Mouse (Mus musculus) liver, embryonic 14.5 days (tissue): ENCODE data around the gene Slc25a38. TPM values are rescaled to one million over a fixed set of nuclear protein-coding genes. Genes with fewer than 3 reads are reported as not detected.

Source experiments
- ATAC-seq: fragments of 200-750 bp; cut with Nextera tagmentation; 2 replicates; pipeline ENCODE4 v1.8.0; 2017; ENCODE audit warnings: moderate number of reproducible peaks, mild to moderate bottlenecking, moderate library complexity; ENCODE audit not compliant: insufficient read depth
- DNase-seq, 3 experiments: peaks; one replicate each; pipeline ENCODE4 v3.0.0-alpha.2; 2012 to 2013; ENCODE audit warnings: low read depth in 3 of 3, low spot score in 3 of 3
- H3K27ac ChIP-seq: fragments of 300-500 bp; sonication (generic); 2 replicates; pipeline ENCODE4 v1.5.1; 2014; ENCODE audit warnings: moderate library complexity, mild to moderate bottlenecking, control low read depth, inconsistent platforms
- H3K27me3 ChIP-seq: fragments of 300-500 bp; sonication (generic); 2 replicates; pipeline ENCODE4 v1.6.1; 2014; ENCODE audit warnings: mild to moderate bottlenecking, low read length, moderate library complexity; ENCODE audit not compliant: control insufficient read depth, insufficient read depth
- H3K36me3 ChIP-seq: fragments of 300-500 bp; sonication (generic); replicated peaks from 2 replicates; pipeline ENCODE4 v1.6.1; 2014; ENCODE audit warnings: low read depth; ENCODE audit not compliant: control insufficient read depth, insufficient read depth
- H3K4me1 ChIP-seq, 2 experiments: fragments of 200-500 bp in 1 of 2; fragments of 300-500 bp in 1 of 2; sonication (generic) in 1 of 2; replicated peaks; 2 replicates each; pipeline ENCODE4 v1.6.1; 2012 to 2014; ENCODE audit warnings: antibody characterized with exemption in 1 of 2, inconsistent platforms in 1 of 2, low read length in 1 of 2; ENCODE audit not compliant: control insufficient read depth in 2 of 2, insufficient read depth in 2 of 2
- H3K4me2 ChIP-seq: fragments of 300-500 bp; sonication (generic); 2 replicates; pipeline ENCODE4 v1.6.1; 2014; ENCODE audit warnings: low read depth, mild to moderate bottlenecking, control low read depth, moderate library complexity
- H3K4me3 ChIP-seq, 2 experiments: fragments of 200-500 bp in 1 of 2; fragments of 300-500 bp in 1 of 2; sonication (generic) in 1 of 2; 2 replicates each; pipeline ENCODE4 v1.5.1; 2012 to 2014; ENCODE audit warnings: low read depth in 2 of 2, low read length in 2 of 2, mild to moderate bottlenecking in 2 of 2, control low read depth in 1 of 2, inconsistent platforms in 1 of 2, moderate library complexity in 1 of 2; ENCODE audit not compliant: insufficient read depth in 1 of 2
- H3K9ac ChIP-seq: fragments of 300-500 bp; sonication (generic); replicated peaks from 2 replicates; pipeline ENCODE4 v1.6.1; 2014; ENCODE audit warnings: mild to moderate bottlenecking, control low read depth, moderate library complexity
- H3K9me3 ChIP-seq: fragments of 300-500 bp; sonication (generic); 2 replicates; pipeline ENCODE4 v1.6.1; 2016; ENCODE audit warnings: low read length, mixed read lengths; ENCODE audit not compliant: control insufficient read depth
- CTCF ChIP-seq: IDR thresholded peaks from 2 replicates; pipeline ENCODE4 v1.5.1; 2016; ENCODE audit warnings: antibody characterized with exemption, low read depth, control low read depth
- EP300 ChIP-seq: IDR thresholded peaks from 2 replicates; pipeline ENCODE4 v1.6.1; 2016; ENCODE audit warnings: antibody characterized with exemption, low read depth
- whole genome bisulfite sequencing: fragments of 180-500 bp; shearing (Covaris S2); extraction: QIAGEN DNeasy Blood & Tissue Kit; methylation state at CpG from one replicate; pipeline ENCODE4 v1.1.7; 2014; ENCODE audit not compliant: insufficient replicate concordance; 5-methylcytosine and 5-hydroxymethylcytosine counted together
- polyA plus RNA-seq, 2 experiments: library from polyadenylated mRNA; depleted of rRNA in 1 of 2; stranded (reverse) in 1 of 2; unstranded in 1 of 2; fragments of >200 nt; fragmentation: Nextera tagmentation in 1 of 2; extraction: Ambion mirVana in 1 of 2; gene quantifications; 2 replicates each; pipeline versions ENCODE4 v1.2.1 to v1.2.3; 2012 to 2014

The Slc25a38 gene
- polyA plus RNA-seq, 2 experiments: 106 to 118 TPM

GRCm38 (mm10) chr9:120115580-120115979, 5.4 kb downstream of the Slc25a38 start:
- H3K36me3 ChIP-seq: peaks cover 42% of the 10 kb centered on the region
- H3K9me3 ChIP-seq: no peaks in the 10 kb centered on the region
- H3K4me3 ChIP-seq: peak overlapping the region; percentile 78 to 97
- DNase-seq (peak; percentile 90 to 94 (median 92)), ATAC-seq (peak; percentile 82)
- H3K9ac ChIP-seq: peak overlapping the region; percentile 98
- TF ChIP-seq EP300 (peak; percentile 93), CTCF (peak; percentile 71)
- peak overlapping the region; percentile 99 for H3K27ac ChIP-seq
- peaks cover 57 to 73% of the 10 kb centered on the region in 2 experiments for H3K4me1 ChIP-seq
- no peaks in the 10 kb centered on the region for H3K27me3 ChIP-seq
- H3K4me2 ChIP-seq: peak overlapping the region; percentile 99
- WGBS: 12% methylated on average over 5 of the region's 5 CpGs

- Histone ChIP-seq H3K27ac (peak overlapping the region; percentile 99), H3K36me3 (peaks cover 49% of the 10 kb centered on the region), H3K9me3 (no peaks in the 10 kb centered on the region), H3K4me3 (peak overlapping the region; percentile 78 to 97), H3K4me2 (peak overlapping the region; percentile 99), H3K27me3 (no peaks in the 10 kb centered on the region), H3K9ac (peak overlapping the region; percentile 98), H3K4me1 (peaks cover 53 to 69% of the 10 kb centered on the region in 2 experiments)
- TF ChIP-seq CTCF (no peak), EP300 (peak; percentile 50; the same call in 1 of the 2 replicates)
- DNase-seq (peak; percentile 69 to 76 (median 75)), ATAC-seq (peak; percentile 67)
- 11% methylated on average over 8 of the region's 8 CpGs for WGBS
Observed at GRCm38 (mm10) chr9:120116184-120116624, 6.0 kb downstream of the Slc25a38 start.

- peaks cover 34 to 50% of the 10 kb centered on the region in 2 experiments for H3K4me1 ChIP-seq
- DNase-seq: no peak
- TF ChIP-seq CTCF (no peak), EP300 (no peak)
- no peak for ATAC-seq
- H3K9me3 ChIP-seq: no peaks in the 10 kb centered on the region
- peak overlapping the region; percentile 98 for H3K9ac ChIP-seq
- H3K27me3 ChIP-seq: no peaks in the 10 kb centered on the region
- WGBS: 75% methylated on average over 4 of the region's 4 CpGs
- H3K4me2 ChIP-seq: peak overlapping the region; percentile 99
- H3K27ac ChIP-seq: peak overlapping the region; percentile 99
- peaks cover 67% of the 10 kb centered on the region for H3K36me3 ChIP-seq
- H3K4me3 ChIP-seq: peak overlapping the region in 1 of 2 experiments; percentile 78; a peak in 2 of 4 replicates
Observed at GRCm38 (mm10) chr9:120118212-120118611, 8.0 kb downstream of the Slc25a38 start.

- WGBS: 92% methylated on average over 7 of the region's 7 CpGs
- TF ChIP-seq CTCF (no peak), EP300 (no peak)
- Histone ChIP-seq H3K9me3 (no peaks in the 10 kb centered on the region), H3K27ac (no peak overlapping the region), H3K4me3 (no peak overlapping the region), H3K36me3 (peaks cover 82% of the 10 kb centered on the region), H3K9ac (no peak overlapping the region), H3K4me1 (peaks cover 23 to 29% of the 10 kb centered on the region in 2 experiments), H3K27me3 (no peaks in the 10 kb centered on the region), H3K4me2 (no peak overlapping the region)
- ATAC-seq (no peak), DNase-seq (no peak)
Observed at GRCm38 (mm10) chr9:120120503-120120902, 10.3 kb downstream of the Slc25a38 start.

- TF ChIP-seq EP300: no peak
- no peak for TF ChIP-seq CTCF
- peaks cover 63% of the 10 kb centered on the region for H3K36me3 ChIP-seq
- no peaks in the 10 kb centered on the region for H3K9me3 ChIP-seq
- 26% methylated on average over 11 of the region's 11 CpGs for WGBS
- H3K9ac ChIP-seq: peak overlapping the region; percentile 62
- H3K4me3 ChIP-seq: peak overlapping the region; percentile 20 to 100; a peak in 3 of 4 replicates
- H3K27me3 ChIP-seq: no peaks in the 10 kb centered on the region
- ATAC-seq (peak; percentile 18; the same call in 1 of the 2 replicates), DNase-seq (no peak)
- H3K4me1 ChIP-seq: peaks cover 13 to 15% of the 10 kb centered on the region in 2 experiments
- peak overlapping the region; percentile 78 for H3K27ac ChIP-seq
- H3K4me2 ChIP-seq: peak overlapping the region; percentile 94
Observed at GRCm38 (mm10) chr9:120126868-120127267, 16.7 kb downstream of the Slc25a38 start.
